Mouse (Mus musculus) embryonic fibroblast, embryonic 13.5 days (primary cell): ENCODE results near the gene Clstn2.

ENCODE experiments used
- CTCF ChIP-seq: IDR thresholded peaks from 2 replicates; pipeline ENCODE4 v1.5.1; 2011; ENCODE audit warnings: mild to moderate bottlenecking, control low read depth, low read length, moderate library complexity, borderline replicate concordance; ENCODE audit not compliant: insufficient read depth
- POLR2A ChIP-seq: IDR thresholded peaks from 2 replicates; pipeline ENCODE4 v1.6.1; 2011; ENCODE audit warnings: low read depth, mild to moderate bottlenecking, control low read depth, low read length, moderate library complexity

DNA sequence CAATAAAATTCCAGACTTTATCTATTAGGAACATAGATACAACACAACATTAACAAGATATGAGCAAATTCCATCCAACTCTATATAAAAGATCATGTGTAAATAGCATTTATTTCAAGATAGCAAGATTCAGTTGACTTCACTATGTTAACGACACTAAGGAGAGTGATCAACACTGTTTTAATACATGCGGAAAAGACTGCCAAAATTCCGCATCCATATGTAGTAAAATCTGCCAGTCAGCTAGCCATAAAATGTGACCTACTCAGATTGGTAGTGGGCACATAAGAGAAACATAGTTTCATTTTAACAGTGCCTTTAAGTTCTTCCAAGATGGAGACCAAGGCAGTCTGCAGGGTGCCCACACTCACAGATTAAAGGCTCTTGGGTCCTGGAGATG, 434.0 kb downstream of the Clstn2 start:
- TF ChIP-seq CTCF (no peak), POLR2A (no peak)
